Mouse (Mus musculus) hindbrain, postnatal 0 days (tissue): Measurements from ENCODE around the gene Serpina11. TPM values are rescaled to one million over a fixed set of nuclear protein-coding genes. Genes with fewer than 3 reads are reported as not detected.

ENCODE experiments used
- ATAC-seq: fragments of 200-750 bp; cut with Nextera tagmentation; 2 replicates; pipeline ENCODE4 v1.8.0; 2017; ENCODE audit warnings: mild to moderate bottlenecking, moderate TSS enrichment, moderate library complexity
- DNase-seq: peaks from one replicate; pipeline ENCODE4 v3.0.0-alpha.2; 2015; ENCODE audit warnings: low spot score
- H3K27ac ChIP-seq: fragments of 300-500 bp; sonication (generic); 2 replicates; pipeline ENCODE4 v1.5.1; 2014; ENCODE audit warnings: mild to moderate bottlenecking
- H3K27me3 ChIP-seq: fragments of 300-500 bp; sonication (generic); 2 replicates; pipeline ENCODE4 v1.6.1; 2014; ENCODE audit warnings: low read length, mixed read lengths; ENCODE audit not compliant: insufficient read depth
- H3K36me3 ChIP-seq: fragments of 300-500 bp; sonication (generic); 2 replicates; pipeline ENCODE4 v1.6.1; 2014; ENCODE audit warnings: low read length, mixed read lengths; ENCODE audit not compliant: insufficient read depth
- H3K4me1 ChIP-seq: fragments of 300-500 bp; sonication (generic); 2 replicates; pipeline ENCODE4 v1.6.1; 2014; ENCODE audit warnings: antibody characterized with exemption, low read length, mixed read lengths; ENCODE audit not compliant: insufficient read depth
- H3K4me2 ChIP-seq: fragments of 300-500 bp; sonication (generic); 2 replicates; pipeline ENCODE4 v1.6.1; 2014; ENCODE audit warnings: low read depth, mild to moderate bottlenecking, low read length, moderate library complexity, mixed read lengths
- H3K4me3 ChIP-seq: fragments of 300-500 bp; sonication (generic); 2 replicates; pipeline ENCODE4 v1.5.1; 2014; ENCODE audit warnings: low read length
- H3K9ac ChIP-seq: fragments of 300-500 bp; sonication (generic); replicated peaks from 2 replicates; pipeline ENCODE4 v1.6.1; 2014; ENCODE audit warnings: mild to moderate bottlenecking, low read length, moderate library complexity, mixed read lengths
- H3K9me3 ChIP-seq: fragments of 300-500 bp; sonication (generic); 2 replicates; pipeline ENCODE4 v1.6.1; 2016; ENCODE audit warnings: low read length, mixed read lengths
- CTCF ChIP-seq: IDR thresholded peaks from 2 replicates; pipeline ENCODE4 v1.5.1; 2016; ENCODE audit warnings: antibody characterized with exemption, control low read depth, low read depth
- WGBS: fragments of 180-500 bp; shearing (Covaris S2); extraction: QIAGEN DNeasy Blood & Tissue Kit; methylation state at CpG from one replicate; pipeline ENCODE4 v1.1.7; 2014; 5-methylcytosine and 5-hydroxymethylcytosine counted together
- polyA plus RNA-seq: library from polyadenylated mRNA; unstranded; fragments of >200 nt; fragmentation: Nextera tagmentation; extraction: Ambion mirVana; gene quantifications from 2 replicates; pipeline ENCODE4 v1.2.1, GENCODE M21; 2015
- total RNA-seq: library from RNA; depleted of rRNA; stranded (reverse); fragments of >200 nt; gene quantifications from 2 replicates; pipeline ENCODE4 v1.2.3, GENCODE M21; 2014

Serpina11 gene
- total and polyA plus RNA-seq, 2 experiments from 2014 or later: 0.13 TPM; not detected in 1

DNA sequence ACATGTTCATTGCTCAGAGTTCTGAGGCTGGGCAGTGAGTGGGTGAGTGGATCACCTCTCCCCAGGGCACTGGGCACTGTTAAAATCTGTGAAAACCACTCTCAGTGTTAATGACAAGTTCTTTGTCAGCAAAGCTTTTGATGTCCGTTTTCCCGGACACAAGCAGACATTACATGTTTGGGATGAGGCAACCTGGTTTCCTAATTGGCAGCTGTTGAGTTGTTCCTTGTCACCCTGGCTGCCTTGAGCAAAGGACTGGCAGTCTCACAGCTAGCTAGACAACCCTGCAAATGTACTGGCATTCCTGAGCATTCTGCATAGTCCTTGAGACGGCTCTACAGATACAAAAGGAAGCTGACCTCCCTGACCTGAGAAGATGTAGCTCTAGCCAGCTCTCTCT, 12.7 kb downstream of the Serpina11 start:
- H3K9ac ChIP-seq: no peak overlapping the region
- no peaks in the 10 kb centered on the region for H3K9me3 ChIP-seq
- no peaks in the 10 kb centered on the region for H3K36me3 ChIP-seq
- no peak overlapping the region for H3K4me2 ChIP-seq
- ATAC-seq (no peak), DNase-seq (no peak)
- no peak for TF ChIP-seq CTCF
- no peak overlapping the region for H3K27ac ChIP-seq
- H3K4me3 ChIP-seq: no peak overlapping the region
- 42% methylated on average over 3 of the region's 3 CpGs for WGBS
- H3K4me1 ChIP-seq: no peaks in the 10 kb centered on the region
- no peaks in the 10 kb centered on the region for H3K27me3 ChIP-seq

DNA sequence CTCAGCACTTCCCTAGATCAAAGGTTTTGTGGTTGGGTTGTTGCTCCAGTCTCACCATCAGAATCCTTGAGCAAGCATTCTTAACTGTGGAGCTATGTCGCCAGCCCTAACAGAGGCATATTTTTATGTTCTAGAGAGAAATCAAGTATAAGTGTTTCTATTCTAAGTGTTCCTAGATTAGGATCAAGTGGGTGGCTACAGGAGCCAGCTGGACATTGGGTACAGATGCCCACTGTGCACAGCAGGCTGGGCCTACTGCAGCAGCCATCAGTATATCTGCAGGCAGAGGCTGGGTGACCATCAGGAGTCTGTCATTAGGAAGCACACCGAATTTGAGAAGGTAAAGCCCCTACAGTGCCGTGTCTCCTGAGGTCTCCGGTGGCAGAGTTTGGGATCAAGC, 18.7 kb downstream of the Serpina11 start:
- no peak for ATAC-seq
- WGBS: 89% methylated on average over 4 of the region's 4 CpGs

GRCm38 (mm10) chr12:103969577-103970116, 20.1 kb downstream of the Serpina11 start:
- TF ChIP-seq CTCF: no peak
- Histone ChIP-seq H3K9ac (no peak overlapping the region), H3K4me2 (no peak overlapping the region), H3K27ac (no peak overlapping the region), H3K4me3 (no peak overlapping the region), H3K36me3 (no peaks in the 10 kb centered on the region), H3K9me3 (no peaks in the 10 kb centered on the region), H3K27me3 (no peaks in the 10 kb centered on the region), H3K4me1 (no peaks in the 10 kb centered on the region)
- DNase-seq (no peak), ATAC-seq (no peak)
- WGBS: 93% methylated on average over 9 of the region's 9 CpGs

More for the DNA sequence above, 18.7 kb downstream of the Serpina11 start:
- no peaks in the 10 kb centered on the region for H3K36me3 ChIP-seq
- H3K4me3 ChIP-seq: no peak overlapping the region
- no peaks in the 10 kb centered on the region for H3K27me3 ChIP-seq
- no peaks in the 10 kb centered on the region for H3K9me3 ChIP-seq
- H3K4me2 ChIP-seq: no peak overlapping the region
- no peak overlapping the region for H3K9ac ChIP-seq
- no peaks in the 10 kb centered on the region for H3K4me1 ChIP-seq
- no peak for TF ChIP-seq CTCF
- no peak overlapping the region for H3K27ac ChIP-seq
- no peak for DNase-seq

DNA sequence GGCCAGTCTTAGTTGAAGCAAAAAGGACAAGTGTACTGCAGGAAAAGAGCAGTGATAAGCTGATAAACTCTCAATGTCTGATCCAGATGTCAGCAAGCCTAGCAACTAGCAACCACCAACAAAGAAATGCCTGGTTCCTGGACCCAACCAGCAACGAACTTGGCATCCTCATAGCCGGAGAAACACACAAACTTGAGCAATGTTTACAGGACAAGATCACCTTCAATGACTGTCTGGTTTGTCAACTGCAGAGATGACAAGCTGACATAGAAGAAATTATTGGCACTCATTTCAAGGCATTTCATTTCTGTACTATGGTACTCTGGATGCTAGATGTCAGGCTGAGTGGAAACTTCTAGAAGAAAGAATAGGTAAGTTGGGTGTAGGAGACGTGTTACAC, 23.0 kb downstream of the Serpina11 start:
- ATAC-seq (no peak), DNase-seq (no peak)
- H3K27me3 ChIP-seq: no peaks in the 10 kb centered on the region
- H3K9me3 ChIP-seq: no peaks in the 10 kb centered on the region
- no peak overlapping the region for H3K4me3 ChIP-seq
- H3K36me3 ChIP-seq: no peaks in the 10 kb centered on the region
- no peak overlapping the region for H3K9ac ChIP-seq
- H3K4me2 ChIP-seq: no peak overlapping the region
- no peak for TF ChIP-seq CTCF
- no peaks in the 10 kb centered on the region for H3K4me1 ChIP-seq
- H3K27ac ChIP-seq: no peak overlapping the region
- WGBS: 65% methylated on average over 3 of the region's 3 CpGs

DNA sequence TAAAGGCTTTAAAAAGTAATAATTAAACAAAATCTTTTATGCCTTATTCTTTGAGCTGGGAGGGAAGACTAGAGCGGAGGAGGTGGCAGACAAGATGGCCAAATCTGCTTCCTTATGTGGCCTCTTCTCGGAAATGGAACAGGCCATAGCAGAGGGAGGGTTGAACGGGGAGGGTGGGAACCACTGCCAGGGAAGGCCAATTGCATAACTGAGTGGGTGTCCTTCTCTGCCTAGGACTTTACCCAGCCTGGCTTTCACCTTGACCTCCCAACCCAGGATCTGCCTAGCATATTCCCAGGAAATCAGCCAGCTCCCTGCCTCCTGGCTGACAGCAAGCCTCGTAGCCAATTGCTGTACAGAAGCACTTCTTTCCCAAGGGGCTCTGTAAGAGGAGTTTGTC, 26.5 kb downstream of the Serpina11 start:
- H3K4me1 ChIP-seq: no peaks in the 10 kb centered on the region
- no peak for TF ChIP-seq CTCF
- H3K4me2 ChIP-seq: no peak overlapping the region
- no peak for ATAC-seq
- no peaks in the 10 kb centered on the region for H3K27me3 ChIP-seq
- H3K9me3 ChIP-seq: no peaks in the 10 kb centered on the region
- WGBS: 88% methylated on average over 4 of the region's 4 CpGs
- no peak overlapping the region for H3K9ac ChIP-seq
- H3K27ac ChIP-seq: no peak overlapping the region
- H3K36me3 ChIP-seq: no peaks in the 10 kb centered on the region
- no peak overlapping the region for H3K4me3 ChIP-seq
- DNase-seq: no peak

DNA sequence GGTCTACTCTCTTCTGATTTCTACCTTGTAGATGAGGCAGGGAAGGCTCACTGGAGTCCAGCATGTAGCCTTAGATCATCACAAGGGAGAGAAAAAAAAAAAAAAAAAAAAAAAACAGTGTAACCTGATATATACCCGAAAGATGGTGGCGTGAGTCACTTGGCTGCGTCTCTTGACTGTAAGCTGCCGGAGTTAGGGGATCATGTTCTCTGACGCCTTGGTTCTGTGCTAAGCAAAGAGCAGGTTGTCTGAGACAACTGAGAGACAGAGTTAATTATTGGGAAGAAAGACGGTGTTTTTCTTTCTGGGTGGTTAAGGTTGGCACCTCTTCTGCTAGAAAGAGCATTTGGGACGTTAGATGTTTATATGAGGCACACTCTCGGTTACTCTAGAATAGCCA, 26.9 kb downstream of the Serpina11 start:
- Histone ChIP-seq H3K27me3 (no peaks in the 10 kb centered on the region), H3K4me1 (no peaks in the 10 kb centered on the region), H3K4me2 (no peak overlapping the region), H3K9me3 (no peaks in the 10 kb centered on the region), H3K36me3 (no peaks in the 10 kb centered on the region), H3K27ac (no peak overlapping the region), H3K4me3 (no peak overlapping the region), H3K9ac (no peak overlapping the region)
- WGBS: 93% methylated on average over 8 of the region's 8 CpGs
- ATAC-seq: no peak
- no peak for TF ChIP-seq CTCF
- DNase-seq: no peak

DNA sequence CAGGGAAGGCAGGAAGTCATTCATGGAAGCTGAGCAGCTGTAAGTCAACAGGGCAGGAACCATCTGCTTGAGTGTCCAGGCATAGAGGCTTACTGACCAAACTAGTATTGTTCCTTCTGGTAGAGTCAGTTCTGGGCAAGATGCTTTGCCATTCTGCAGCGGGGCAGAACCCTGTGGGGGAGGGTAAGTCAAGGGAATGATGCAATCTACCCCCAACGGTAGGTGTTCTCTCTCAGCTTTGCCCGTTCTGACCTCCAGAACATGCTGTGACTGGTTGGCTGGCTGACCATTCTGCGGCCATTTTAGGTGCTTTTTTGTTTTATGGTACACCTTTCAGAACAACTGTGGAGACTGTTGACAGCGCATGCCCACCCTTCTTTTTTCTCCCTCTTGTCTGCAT, 27.4 kb downstream of the Serpina11 start:
- no peaks in the 10 kb centered on the region for H3K4me1 ChIP-seq
- no peak overlapping the region for H3K4me2 ChIP-seq
- DNase-seq: no peak
- H3K4me3 ChIP-seq: no peak overlapping the region
- no peaks in the 10 kb centered on the region for H3K9me3 ChIP-seq
- TF ChIP-seq CTCF: no peak
- H3K27me3 ChIP-seq: no peaks in the 10 kb centered on the region
- no peak for ATAC-seq
- 85% methylated on average over 5 of the region's 5 CpGs for WGBS
- H3K27ac ChIP-seq: no peak overlapping the region
- no peak overlapping the region for H3K9ac ChIP-seq
- H3K36me3 ChIP-seq: no peaks in the 10 kb centered on the region
